Mouse (Mus musculus): ENCODE data around the gene Lrrc4. TPM values are rescaled to one million over a fixed set of nuclear protein-coding genes. Genes with fewer than 3 reads are reported as not detected.

Gene Lrrc4
- total and polyA plus RNA-seq, 2 experiments from 2014 or later: 6.0 to 59.8 TPM

GRCm38 (mm10) chr6:28836600-28836999 is 5.1 kb upstream of the Lrrc4 start:
- ATAC-seq: no peak

GRCm38 (mm10) chr6:28834046-28834445 is 2.5 kb upstream of the Lrrc4 start:
- peak overlapping the region; percentile 94; the same call in 1 of the 2 replicates for H3K27ac ChIP-seq
- no peaks in the 10 kb centered on the region for H3K27me3 ChIP-seq (ENCODE audit: insufficient read depth, low read length)
- ATAC-seq (no peak), DNase-seq (ENCODE audit: low spot score) (no peak)
- peak overlapping the region; percentile 97 for H3K4me2 ChIP-seq (ENCODE audit: low read depth, low read length)
- H3K9ac ChIP-seq (replicated peaks; ENCODE audit: low read length): peak overlapping the region; percentile 93; the same call in 1 of the 2 replicates
- H3K36me3 ChIP-seq (ENCODE audit: insufficient read depth, low read length): no peaks in the 10 kb centered on the region
- TF ChIP-seq CTCF (IDR thresholded peaks at IDR 0.05; ENCODE audit: low read depth): no peak
- 23% methylated on average over 2 of the region's 2 CpGs for WGBS
- no peaks in the 10 kb centered on the region for H3K9me3 ChIP-seq (ENCODE audit: low read length)
- peaks cover 10% of the 10 kb centered on the region for H3K4me1 ChIP-seq (ENCODE audit: insufficient read depth, low read length)
- peak overlapping the region; percentile 87 for H3K4me3 ChIP-seq (ENCODE audit: low read length)

More at GRCm38 (mm10) chr6:28836600-28836999, 5.1 kb upstream of the Lrrc4 start:
- peaks cover 7% of the 10 kb centered on the region for H3K4me1 ChIP-seq (ENCODE audit: insufficient read depth, low read length)
- no peak overlapping the region for H3K4me2 ChIP-seq (ENCODE audit: low read depth, low read length)
- H3K27me3 ChIP-seq (ENCODE audit: insufficient read depth, low read length): no peaks in the 10 kb centered on the region
- no peak overlapping the region for H3K4me3 ChIP-seq (ENCODE audit: low read length)
- no peaks in the 10 kb centered on the region for H3K9me3 ChIP-seq (ENCODE audit: low read length)
- no peak overlapping the region for H3K9ac ChIP-seq (replicated peaks; ENCODE audit: low read length)
- no peaks in the 10 kb centered on the region for H3K36me3 ChIP-seq (ENCODE audit: insufficient read depth, low read length)
- peak; percentile 67 for DNase-seq (ENCODE audit: low spot score)
- TF ChIP-seq CTCF (IDR thresholded peaks at IDR 0.05; ENCODE audit: low read depth): peak; percentile 81
- no peak overlapping the region for H3K27ac ChIP-seq

DNA sequence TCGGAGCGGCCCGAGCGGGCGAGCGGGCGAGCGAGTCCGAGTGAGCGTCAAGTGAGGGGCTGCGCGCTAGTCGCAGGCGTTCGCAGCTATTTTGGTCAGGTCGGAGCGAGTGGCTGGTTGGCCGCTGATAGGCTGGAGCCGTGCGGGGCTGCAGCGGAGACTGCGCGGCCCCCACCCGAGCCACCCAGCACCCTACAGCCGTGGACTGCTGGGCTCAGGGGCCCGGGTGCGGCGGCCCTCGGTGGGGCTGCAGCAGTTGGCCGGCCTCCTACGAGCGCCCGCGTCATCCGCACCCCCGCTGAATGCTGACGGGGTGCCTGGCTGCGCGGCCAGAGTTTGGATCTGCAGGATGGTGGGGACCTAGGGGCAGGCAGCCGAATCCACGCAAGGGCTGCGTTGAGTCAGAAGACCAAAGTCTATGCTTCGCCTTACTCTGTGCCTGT is 1.9 kb upstream of the Lrrc4 start:
- peak overlapping the region; percentile 94 for H3K27ac ChIP-seq
- H3K9me3 ChIP-seq (ENCODE audit: low read length): no peaks in the 10 kb centered on the region
- TF ChIP-seq CTCF (IDR thresholded peaks at IDR 0.05; ENCODE audit: low read depth): no peak
- peak; percentile 82 for ATAC-seq
- peaks cover 11% of the 10 kb centered on the region for H3K4me1 ChIP-seq (ENCODE audit: insufficient read depth, low read length)
- peak overlapping the region; percentile 87 for H3K4me3 ChIP-seq (ENCODE audit: low read length)
- peak; percentile 79 for DNase-seq (ENCODE audit: low spot score)
- peak overlapping the region; percentile 97 for H3K4me2 ChIP-seq (ENCODE audit: low read depth, low read length)
- H3K27me3 ChIP-seq (ENCODE audit: insufficient read depth, low read length): no peaks in the 10 kb centered on the region
- H3K9ac ChIP-seq (replicated peaks; ENCODE audit: low read length): peak overlapping the region; percentile 93
- WGBS: under 1% methylated on average over 41 of the region's 43 CpGs
- no peaks in the 10 kb centered on the region for H3K36me3 ChIP-seq (ENCODE audit: insufficient read depth, low read length)

DNA sequence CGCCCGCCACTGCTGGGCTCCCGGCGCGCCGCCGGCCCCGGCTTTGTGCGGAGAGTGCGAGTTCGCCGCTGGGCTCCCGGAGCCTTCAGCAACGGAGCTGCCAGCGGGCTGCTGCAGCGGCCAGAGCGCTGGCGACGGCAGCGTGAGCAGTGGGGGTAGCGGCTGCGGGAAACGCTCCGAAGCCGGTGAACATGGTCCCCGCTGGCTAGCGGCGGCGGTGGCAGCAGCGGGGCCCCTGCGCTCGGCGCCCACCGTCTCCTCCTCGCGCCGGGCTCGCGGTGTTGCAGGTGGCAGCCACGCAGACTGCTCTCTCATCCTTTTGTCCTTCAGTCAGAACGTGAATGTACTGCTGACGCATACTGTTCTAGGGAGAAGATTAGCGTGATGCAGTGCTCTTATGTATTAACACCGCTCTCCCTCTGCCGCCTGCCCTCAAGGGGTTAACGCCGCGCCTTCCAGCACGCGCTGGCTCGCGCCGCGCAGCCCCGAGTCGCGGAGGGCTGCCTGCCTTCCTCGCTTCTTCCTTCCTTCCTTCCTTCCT is 1.3 kb upstream of the Lrrc4 start:
- no peaks in the 10 kb centered on the region for H3K9me3 ChIP-seq (ENCODE audit: low read length)
- H3K4me2 ChIP-seq (ENCODE audit: low read depth, low read length): peak overlapping the region; percentile 97
- peak; percentile 17; the same call in 1 of the 2 replicates for TF ChIP-seq CTCF (IDR thresholded peaks at IDR 0.05; ENCODE audit: low read depth)
- peak; percentile 80 for ATAC-seq
- H3K27ac ChIP-seq: peak overlapping the region; percentile 94
- peak overlapping the region; percentile 93 for H3K9ac ChIP-seq (replicated peaks; ENCODE audit: low read length)
- DNase-seq (ENCODE audit: low spot score): peak; percentile 84
- H3K27me3 ChIP-seq (ENCODE audit: insufficient read depth, low read length): no peaks in the 10 kb centered on the region
- 0% methylated on average over 55 of the region's 58 CpGs for WGBS
- H3K4me1 ChIP-seq (ENCODE audit: insufficient read depth, low read length): peaks cover 15% of the 10 kb centered on the region
- H3K4me3 ChIP-seq (ENCODE audit: low read length): peak overlapping the region; percentile 87
- H3K36me3 ChIP-seq (ENCODE audit: insufficient read depth, low read length): no peaks in the 10 kb centered on the region

- ATAC-seq: peak; percentile 64
- Histone ChIP-seq H3K4me2 (ENCODE audit: low read depth, low read length) (peak overlapping the region; percentile 97), H3K9ac (replicated peaks; ENCODE audit: low read length) (peak overlapping the region; percentile 93), H3K27ac (peak overlapping the region; percentile 94), H3K9me3 (ENCODE audit: low read length) (no peaks in the 10 kb centered on the region), H3K4me1 (ENCODE audit: insufficient read depth, low read length) (peaks cover 22% of the 10 kb centered on the region), H3K27me3 (ENCODE audit: insufficient read depth, low read length) (no peaks in the 10 kb centered on the region), H3K36me3 (ENCODE audit: insufficient read depth, low read length) (no peaks in the 10 kb centered on the region), H3K4me3 (ENCODE audit: low read length) (peak overlapping the region; percentile 87)
- no peak for TF ChIP-seq CTCF (IDR thresholded peaks at IDR 0.05; ENCODE audit: low read depth)
- peak; percentile 74 for DNase-seq (ENCODE audit: low spot score)
- under 1% methylated on average over 65 of the region's 82 CpGs for WGBS
These were observed 555 bp upstream of the Lrrc4 start for GRCm38 (mm10) chr6:28831854-28832750.

GRCm38 (mm10) chr6:28830306-28830705 is 1.2 kb downstream of the Lrrc4 start:
- no peak for TF ChIP-seq CTCF (IDR thresholded peaks at IDR 0.05; ENCODE audit: low read depth)
- H3K27me3 ChIP-seq (ENCODE audit: insufficient read depth, low read length): no peaks in the 10 kb centered on the region
- DNase-seq (ENCODE audit: low spot score): no peak
- no peaks in the 10 kb centered on the region for H3K9me3 ChIP-seq (ENCODE audit: low read length)
- peaks cover 40% of the 10 kb centered on the region for H3K4me1 ChIP-seq (ENCODE audit: insufficient read depth, low read length)
- H3K27ac ChIP-seq: no peak overlapping the region
- no peak overlapping the region for H3K9ac ChIP-seq (replicated peaks; ENCODE audit: low read length)
- no peaks in the 10 kb centered on the region for H3K36me3 ChIP-seq (ENCODE audit: insufficient read depth, low read length)
- peak overlapping the region; percentile 87 for H3K4me3 ChIP-seq (ENCODE audit: low read length)
- WGBS: 83% methylated on average over 12 of the region's 12 CpGs
- H3K4me2 ChIP-seq (ENCODE audit: low read depth, low read length): peak overlapping the region; percentile 97
- ATAC-seq: no peak

Data from hindbrain, postnatal 0 days (tissue).